Mouse (Mus musculus) neural tube, embryonic 11.5 days (tissue): ENCODE results near the gene 1110059E24Rik. TPM values are rescaled to one million over a fixed set of nuclear protein-coding genes. Genes with fewer than 3 reads are reported as not detected.
A peak's percentile ranks its signal among the peaks of the same experiment; 100 is the strongest.
"Not testable (repeated sequence)": the region's sequence is repeated elsewhere in the genome, so short reads cannot be mapped to it uniquely, and the experiment has no call there.

ENCODE experiments used
- ATAC-seq: fragments of 200-750 bp; cut with Nextera tagmentation; 2 replicates; pipeline ENCODE4 v1.8.0; 2017; ENCODE audit warnings: moderate number of reproducible peaks, mild to moderate bottlenecking, moderate TSS enrichment, moderate library complexity; ENCODE audit not compliant: insufficient read depth, low FRiP score, low TSS enrichment
- DNase-seq: peaks from one replicate; pipeline ENCODE4 v3.0.0-alpha.2; 2015; ENCODE audit warnings: low spot score
- H3K27ac ChIP-seq: fragments of 300-500 bp; sonication (generic); 2 replicates; pipeline ENCODE4 v1.5.1; 2014; ENCODE audit warnings: low read depth, mild to moderate bottlenecking, low read length
- H3K27me3 ChIP-seq: fragments of 300-500 bp; sonication (generic); 2 replicates; pipeline ENCODE4 v1.6.1; 2014; ENCODE audit warnings: mild to moderate bottlenecking, low read length, mixed read lengths; ENCODE audit not compliant: control insufficient read depth, insufficient read depth
- H3K36me3 ChIP-seq: fragments of 300-500 bp; sonication (generic); 2 replicates; pipeline ENCODE4 v1.6.1; 2014; ENCODE audit warnings: mild to moderate bottlenecking, low read length, moderate library complexity, mixed read lengths; ENCODE audit not compliant: control insufficient read depth, insufficient read depth
- H3K4me1 ChIP-seq: fragments of 300-500 bp; sonication (generic); 2 replicates; pipeline ENCODE4 v1.6.1; 2014; ENCODE audit warnings: low read length, mixed read lengths; ENCODE audit not compliant: control insufficient read depth, insufficient read depth
- H3K4me2 ChIP-seq: fragments of 300-500 bp; sonication (generic); 2 replicates; pipeline ENCODE4 v1.6.1; 2014; ENCODE audit warnings: low read depth, mild to moderate bottlenecking, moderate library complexity
- H3K4me3 ChIP-seq: fragments of 300-500 bp; sonication (generic); 2 replicates; pipeline ENCODE4 v1.5.1; 2014; ENCODE audit warnings: low read depth, low read length
- H3K9ac ChIP-seq: fragments of 300-500 bp; sonication (generic); 2 replicates; pipeline ENCODE4 v1.6.1; 2014; ENCODE audit warnings: mild to moderate bottlenecking, low read length
- H3K9me3 ChIP-seq: fragments of 300-500 bp; sonication (generic); 2 replicates; pipeline ENCODE4 v1.6.1; 2016; ENCODE audit warnings: low read length; ENCODE audit not compliant: control insufficient read depth
- WGBS: fragments of 180-500 bp; shearing (Covaris S2); extraction: QIAGEN DNeasy Blood & Tissue Kit; methylation state at CpG from one replicate; pipeline ENCODE4 v1.1.7; 2014; 5-methylcytosine and 5-hydroxymethylcytosine counted together
- polyA plus RNA-seq: library from polyadenylated mRNA; unstranded; fragments of >200 nt; fragmentation: Nextera tagmentation; extraction: Ambion mirVana; gene quantifications from 2 replicates; pipeline ENCODE4 v1.2.1, GENCODE M21; 2014

The 1110059E24Rik gene
- polyA plus RNA-seq, 1 experiment from 2014 or later = 68.2 TPM

- ATAC-seq = no peak
Measured at GRCm38 (mm10) chr19:21630656-21631331, 22.0 kb downstream of the 1110059E24Rik start.

GRCm38 (mm10) chr19:21629501-21629900 lies 23.3 kb downstream of the 1110059E24Rik start:
- no peak overlapping the region for H3K27ac ChIP-seq
- no peak overlapping the region for H3K4me3 ChIP-seq
- H3K9ac ChIP-seq = no peak overlapping the region
- no peaks in the 10 kb centered on the region for H3K9me3 ChIP-seq
- H3K4me1 ChIP-seq = no peaks in the 10 kb centered on the region
- no peak for DNase-seq
- ATAC-seq = no peak
- no peaks in the 10 kb centered on the region for H3K27me3 ChIP-seq
- WGBS = 56% methylated on average over 1 of the region's 1 CpGs
- no peak overlapping the region for H3K4me2 ChIP-seq
- no peaks in the 10 kb centered on the region for H3K36me3 ChIP-seq

More at GRCm38 (mm10) chr19:21630656-21631331, 22.0 kb downstream of the 1110059E24Rik start:
- Histone ChIP-seq H3K27me3 (no peaks in the 10 kb centered on the region), H3K27ac (no peak overlapping the region), H3K9me3 (no peaks in the 10 kb centered on the region), H3K4me3 (no peak overlapping the region), H3K36me3 (no peaks in the 10 kb centered on the region), H3K4me1 (no peaks in the 10 kb centered on the region), H3K9ac (0 out of 2 replicates have a peak overlapping the region, but pooled peaks have one; percentile 14), H3K4me2 (no peak overlapping the region)
- DNase-seq = no peak
- 67% methylated on average over 14 of the region's 14 CpGs for WGBS

DNA sequence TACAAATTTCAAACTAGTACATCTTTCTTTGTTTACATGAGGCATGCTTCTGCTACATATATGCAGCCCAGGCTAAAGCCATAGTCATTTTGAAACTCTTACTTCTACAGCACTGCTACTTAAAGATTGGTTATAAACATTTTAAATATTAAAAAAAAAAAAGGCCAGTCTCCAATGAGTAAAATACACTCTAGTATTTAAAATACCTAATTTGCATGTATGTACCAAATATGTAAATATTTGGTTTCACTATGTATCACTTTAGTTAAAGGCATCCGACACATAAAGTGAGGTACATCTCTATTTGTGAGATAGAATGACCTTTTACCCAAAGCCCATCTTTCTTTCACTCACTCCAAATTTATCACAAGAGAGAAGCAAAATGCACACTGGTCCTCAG lies 23.7 kb downstream of the 1110059E24Rik start:
- Histone ChIP-seq H3K27ac (no peak overlapping the region), H3K4me1 (no peaks in the 10 kb centered on the region), H3K4me2 (no peak overlapping the region), H3K4me3 (no peak overlapping the region), H3K27me3 (no peaks in the 10 kb centered on the region), H3K9ac (no peak overlapping the region), H3K9me3 (no peaks in the 10 kb centered on the region), H3K36me3 (no peaks in the 10 kb centered on the region)
- 83% methylated on average over 1 of the region's 1 CpGs for WGBS
- DNase-seq (no peak), ATAC-seq (no peak)

DNA sequence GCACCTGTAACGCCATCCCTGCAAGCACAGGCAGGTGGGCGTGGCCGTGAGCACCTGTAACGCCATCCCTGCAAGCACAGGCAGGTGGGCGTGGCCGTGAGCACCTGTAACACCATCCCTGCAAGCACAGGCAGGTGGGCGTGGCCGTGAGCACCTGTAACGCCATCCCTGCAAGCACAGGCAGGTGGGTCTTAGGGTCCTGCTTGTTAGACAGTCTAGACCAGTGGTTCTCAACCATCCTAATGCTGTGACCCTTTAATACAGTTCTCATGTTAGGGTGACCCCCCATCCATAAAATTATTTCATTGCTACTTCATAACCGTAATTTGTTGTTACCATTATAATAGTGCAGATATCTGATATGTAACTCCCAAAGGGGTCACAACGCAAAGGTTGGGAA lies 24.3 kb downstream of the 1110059E24Rik start:
- not testable (repeated sequence) for ATAC-seq, H3K27ac ChIP-seq, H3K4me2 ChIP-seq, H3K9ac ChIP-seq, H3K4me1 ChIP-seq, H3K27me3 ChIP-seq, H3K36me3 ChIP-seq, DNase-seq, H3K4me3 ChIP-seq, H3K9me3 ChIP-seq
- WGBS = 64% methylated on average over 10 of the region's 11 CpGs

DNA sequence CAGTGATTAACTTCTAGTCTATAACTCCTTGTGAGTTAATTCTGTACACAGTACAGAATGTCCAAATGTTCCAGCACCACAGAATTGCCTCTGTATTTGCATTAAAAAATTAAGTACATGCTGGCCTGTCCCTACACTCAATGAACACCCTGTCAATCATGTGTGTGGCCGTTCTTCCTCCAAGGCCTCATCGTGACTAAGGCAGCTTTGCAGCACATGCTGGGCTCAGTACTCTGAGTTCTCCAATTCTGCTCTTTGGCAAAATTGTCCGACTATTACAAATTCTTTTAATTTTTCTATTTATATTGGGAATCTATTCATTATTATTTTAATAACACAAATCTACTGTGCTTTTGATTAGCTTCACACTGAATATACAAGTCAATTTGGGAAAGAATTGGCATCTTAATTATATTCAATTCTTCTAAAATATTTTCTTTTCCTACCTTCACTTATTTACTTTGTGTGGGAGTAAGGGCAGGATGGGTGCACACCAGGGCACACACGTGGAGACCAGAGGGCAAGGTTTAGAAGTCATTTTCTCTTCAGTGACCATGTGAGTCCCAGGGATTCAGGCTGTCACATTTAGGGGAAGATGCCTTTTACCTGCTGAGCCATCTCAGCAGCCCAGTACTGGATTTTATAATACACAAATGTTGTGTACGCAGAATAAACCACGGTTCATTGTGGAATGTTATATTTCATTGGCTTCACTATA lies 26.3 kb downstream of the 1110059E24Rik start:
- Histone ChIP-seq H3K9me3 (no peaks in the 10 kb centered on the region), H3K4me2 (no peak overlapping the region), H3K9ac (no peak overlapping the region), H3K4me1 (no peaks in the 10 kb centered on the region), H3K36me3 (no peaks in the 10 kb centered on the region), H3K4me3 (no peak overlapping the region), H3K27me3 (no peaks in the 10 kb centered on the region), H3K27ac (no peak overlapping the region)
- 89% methylated on average over 6 of the region's 6 CpGs for WGBS
- ATAC-seq = no peak
- no peak for DNase-seq

GRCm38 (mm10) chr19:21624148-21624535 lies 28.6 kb downstream of the 1110059E24Rik start:
- Histone ChIP-seq H3K4me1 (no peaks in the 10 kb centered on the region), H3K9me3 (no peaks in the 10 kb centered on the region), H3K27me3 (no peaks in the 10 kb centered on the region), H3K4me2 (no peak overlapping the region), H3K9ac (no peak overlapping the region), H3K4me3 (no peak overlapping the region), H3K36me3 (no peaks in the 10 kb centered on the region), H3K27ac (no peak overlapping the region)
- WGBS = 86% methylated on average over 4 of the region's 4 CpGs
- no peak for DNase-seq
- ATAC-seq = no peak

DNA sequence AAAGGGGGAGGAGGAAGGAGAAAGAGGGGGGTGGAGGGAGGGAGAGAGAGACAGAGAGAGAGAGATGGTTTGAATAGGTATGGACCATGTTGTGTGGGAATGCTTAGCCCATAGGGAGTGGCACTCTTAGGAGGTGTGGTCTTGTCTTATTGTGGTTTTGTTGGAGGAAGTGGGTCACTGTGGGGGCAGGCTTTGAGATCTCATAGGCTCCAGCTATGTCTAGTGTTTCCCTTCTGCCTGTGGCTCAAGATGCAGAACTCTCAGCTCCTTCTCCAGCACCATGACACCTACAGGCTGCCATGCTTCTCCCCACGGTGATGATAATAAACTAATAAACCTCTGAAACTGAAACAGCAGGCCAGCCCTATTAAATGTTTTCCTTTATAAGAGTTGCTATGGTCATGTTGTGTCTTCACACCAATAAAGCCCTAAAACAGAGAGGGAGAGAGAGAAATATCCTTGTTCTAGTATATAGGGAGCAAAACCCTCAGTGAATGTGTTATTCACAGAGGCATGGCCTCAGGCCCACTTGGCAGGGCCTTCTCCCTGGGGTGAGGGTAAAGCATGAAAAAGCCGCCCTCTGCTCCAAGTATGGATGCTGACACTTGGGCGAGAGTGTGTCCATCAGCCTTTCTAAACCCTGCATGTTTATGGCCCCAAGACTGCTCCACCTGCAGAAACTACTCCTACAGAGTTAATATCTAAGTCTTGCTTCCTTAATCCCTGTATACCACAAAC lies 29.2 kb downstream of the 1110059E24Rik start:
- no peak overlapping the region for H3K27ac ChIP-seq
- H3K4me1 ChIP-seq = no peaks in the 10 kb centered on the region
- H3K4me3 ChIP-seq = no peak overlapping the region
- DNase-seq = no peak
- H3K9me3 ChIP-seq = no peaks in the 10 kb centered on the region
- no peaks in the 10 kb centered on the region for H3K27me3 ChIP-seq
- no peaks in the 10 kb centered on the region for H3K36me3 ChIP-seq
- H3K4me2 ChIP-seq = no peak overlapping the region
- no peak overlapping the region for H3K9ac ChIP-seq
- ATAC-seq = no peak
- WGBS = 62% methylated on average over 3 of the region's 3 CpGs

- Histone ChIP-seq H3K36me3 (no peaks in the 10 kb centered on the region), H3K9ac (no peak overlapping the region), H3K4me2 (no peak overlapping the region), H3K4me1 (no peaks in the 10 kb centered on the region), H3K27ac (no peak overlapping the region), H3K4me3 (no peak overlapping the region), H3K9me3 (no peaks in the 10 kb centered on the region), H3K27me3 (no peaks in the 10 kb centered on the region)
- ATAC-seq (no peak), DNase-seq (no peak)
- 91% methylated on average over 3 of the region's 3 CpGs for WGBS
Measured at GRCm38 (mm10) chr19:21615801-21616200, 37.0 kb downstream of the 1110059E24Rik start.
